Mouse (Mus musculus) myocyte (in vitro differentiated cells): Measurements from ENCODE around the gene Hdhd5.

Source experiments
- E2F4 ChIP-seq: IDR thresholded peaks from one replicate; pipeline ENCODE4 v1.6.1; 2011; ENCODE audit warnings: mild to moderate bottlenecking, control low read depth, moderate library complexity; ENCODE audit not compliant: insufficient read depth
- MAX ChIP-seq: IDR thresholded peaks from one replicate; pipeline ENCODE4 v1.6.1; 2011; ENCODE audit warnings: low read depth, mild to moderate bottlenecking, control low read depth
- MYOD1 ChIP-seq, 3 experiments: IDR thresholded peaks; one replicate each; pipeline ENCODE4 v1.6.1; 2011; ENCODE audit warnings: control low read depth in 2 of 3, low read depth in 2 of 3, mild to moderate bottlenecking in 2 of 3, moderate library complexity in 1 of 3; ENCODE audit not compliant: insufficient read length in 2 of 3, control insufficient read depth in 1 of 3
- MYOG ChIP-seq, 3 experiments: IDR thresholded peaks; one replicate each; pipeline ENCODE4 v1.6.1; 2011; ENCODE audit warnings: control low read depth in 2 of 3, low read depth in 2 of 3, mild to moderate bottlenecking in 2 of 3; ENCODE audit not compliant: insufficient read length in 2 of 3, control insufficient read depth in 1 of 3, insufficient read depth in 1 of 3
- SRF ChIP-seq: IDR thresholded peaks from one replicate; pipeline ENCODE4 v1.6.1; 2011; ENCODE audit warnings: low read depth; ENCODE audit not compliant: control insufficient read depth, insufficient read length
- USF1 ChIP-seq: IDR thresholded peaks from one replicate; pipeline ENCODE4 v1.6.1; 2011; ENCODE audit warnings: low read depth, mild to moderate bottlenecking, control low read depth, moderate library complexity

- no peak for TF ChIP-seq MYOG (IDR thresholded peaks at IDR 0.05; ENCODE audit: control insufficient read depth in 1 of 3, insufficient read depth in 1 of 3, insufficient read length in 2 of 3, low read depth in 2 of 3)
- no peak for TF ChIP-seq E2F4
- no peak for TF ChIP-seq SRF
- TF ChIP-seq MAX: no peak
- no peak for TF ChIP-seq USF1
- TF ChIP-seq MYOD1 (IDR thresholded peaks at IDR 0.05; ENCODE audit: control insufficient read depth in 1 of 3, insufficient read length in 2 of 3, low read depth in 2 of 3): no peak
These were observed 45.0 kb downstream of the Hdhd5 start for GRCm38 (mm10) chr6:120486051-120486510.
